Mouse (Mus musculus): ENCODE data around the gene Kcnj6.

GRCm38 (mm10) chr16:94863475-94863874 is 134.0 kb downstream of the Kcnj6 start:
- TF ChIP-seq CTCF (IDR thresholded peaks at IDR 0.05; ENCODE audit: borderline replicate concordance, control insufficient read depth, extremely low read depth, insufficient read depth, low read length, poor library complexity): no peak
- no peak for TF ChIP-seq POLR2A (IDR thresholded peaks at IDR 0.05; ENCODE audit: control insufficient read depth, extremely low read depth, insufficient read depth, low read length, poor library complexity)

Measured in thymus, adult 2 months (tissue).